Mouse (Mus musculus) CH12.LX (cell line): ENCODE data around the gene Slc26a3. TPM values are rescaled to one million over a fixed set of nuclear protein-coding genes. Genes with fewer than 3 reads are reported as not detected.

Experiments
- DNase-seq: peaks from one replicate; pipeline ENCODE4 v3.0.0-alpha.2; 2013; ENCODE audit errors: extremely low read depth
- H3K27ac ChIP-seq: 2 replicates; pipeline ENCODE4 v1.5.1; 2012; ENCODE audit warnings: low read depth, mild to moderate bottlenecking, control low read depth, moderate library complexity; ENCODE audit not compliant: insufficient read depth
- H3K27me3 ChIP-seq: replicated peaks from 2 replicates; pipeline ENCODE3; 2012; ENCODE audit warnings: inconsistent platforms
- H3K36me3 ChIP-seq, 2 experiments: replicated peaks in 1 of 2; 2 replicates each; pipeline versions ENCODE3 to v1.6.1; 2012; ENCODE audit warnings: inconsistent platforms in 1 of 2, low read length in 1 of 2, mild to moderate bottlenecking in 1 of 2, mixed read lengths in 1 of 2, moderate library complexity in 1 of 2; ENCODE audit not compliant: control insufficient read depth in 1 of 2, insufficient read depth in 1 of 2
- H3K4me1 ChIP-seq, 2 experiments: 2 replicates each; pipeline ENCODE4 v1.6.1; 2012; ENCODE audit warnings: inconsistent platforms in 1 of 2, moderate library complexity in 1 of 2; ENCODE audit not compliant: insufficient read depth in 2 of 2, control insufficient read depth in 1 of 2
- H3K4me2 ChIP-seq: 2 replicates; pipeline ENCODE4 v1.6.1; 2012; ENCODE audit warnings: low read depth, mild to moderate bottlenecking, control low read depth; ENCODE audit not compliant: poor library complexity, insufficient read depth, severe bottlenecking
- H3K4me3 ChIP-seq, 3 experiments: fragments of 150-350 bp in 1 of 3; sonication (generic) in 1 of 3; replicated peaks in 1 of 3; 2 replicates each; pipeline versions ENCODE3 to v1.5.1; 2011 to 2012; ENCODE audit warnings: low read depth in 2 of 3, low read length in 2 of 3, mild to moderate bottlenecking in 2 of 3, moderate library complexity in 2 of 3, control low read depth in 1 of 3, improper control_type of control experiment in 1 of 3, inconsistent platforms in 1 of 3, mixed read lengths in 1 of 3; ENCODE audit not compliant: poor library complexity in 1 of 3
- H3K79me2 ChIP-seq: replicated peaks from 2 replicates; pipeline ENCODE4 v1.6.1; 2012; ENCODE audit warnings: mild to moderate bottlenecking, moderate library complexity; ENCODE audit not compliant: control insufficient read depth, poor library complexity, insufficient read depth, severe bottlenecking; ENCODE audit errors: extremely low read depth
- H3K9ac ChIP-seq: 2 replicates; pipeline ENCODE4 v1.6.1; 2012; ENCODE audit warnings: low read depth, mild to moderate bottlenecking, control low read depth, moderate library complexity; ENCODE audit not compliant: insufficient read depth
- H3K9me3 ChIP-seq: replicated peaks from 2 replicates; pipeline ENCODE3; 2012; ENCODE audit warnings: low read length, inconsistent platforms, mixed read lengths
- CHD1 ChIP-seq: IDR thresholded peaks from 2 replicates; pipeline ENCODE4 v1.6.1; 2012; ENCODE audit warnings: low read depth, low read length, improper control_type of control experiment, inconsistent platforms
- CTCF ChIP-seq, 2 experiments: IDR thresholded peaks in 1 of 2; conservative IDR thresholded peaks in 1 of 2; 2 replicates each; pipeline ENCODE4 v1.5.1; 2011 to 2012; ENCODE audit warnings: low read depth in 2 of 2, low read length in 2 of 2, improper control_type of control experiment in 1 of 2, inconsistent platforms in 1 of 2, mild to moderate bottlenecking in 1 of 2, moderate library complexity in 1 of 2
- E2F4 ChIP-seq: IDR thresholded peaks from 2 replicates; pipeline ENCODE4 v1.6.1; 2011; ENCODE audit warnings: low read depth, low read length, improper control_type of control experiment; ENCODE audit not compliant: insufficient replicate concordance
- EP300 ChIP-seq: IDR thresholded peaks from 2 replicates; pipeline ENCODE4 v1.6.1; 2011; ENCODE audit warnings: low read length, improper control_type of control experiment
- ETS1 ChIP-seq: conservative IDR thresholded peaks from 2 replicates; pipeline ENCODE4 v1.6.1; 2012; ENCODE audit warnings: low read depth, mild to moderate bottlenecking, inconsistent platforms, low read length, improper control_type of control experiment, moderate library complexity
- HCFC1 ChIP-seq: IDR thresholded peaks from 2 replicates; pipeline ENCODE4 v1.6.1; 2012; ENCODE audit warnings: low read depth, mild to moderate bottlenecking, inconsistent platforms, low read length, improper control_type of control experiment
- IRF4 ChIP-seq: IDR thresholded peaks from 2 replicates; pipeline ENCODE4 v1.6.1; 2014; ENCODE audit warnings: low read depth, mild to moderate bottlenecking, inconsistent platforms, low read length, improper control_type of control experiment
- JUND ChIP-seq: conservative IDR thresholded peaks from 2 replicates; pipeline ENCODE4 v1.6.1; 2011; ENCODE audit warnings: low read depth, low read length, improper control_type of control experiment
- KAT2A ChIP-seq: IDR thresholded peaks from 2 replicates; pipeline ENCODE4 v1.6.1; 2012; ENCODE audit warnings: low read length, improper control_type of control experiment, inconsistent platforms; ENCODE audit not compliant: insufficient replicate concordance
- MAZ ChIP-seq: IDR thresholded peaks from 2 replicates; pipeline ENCODE4 v1.6.1; 2012; ENCODE audit warnings: low read depth, mild to moderate bottlenecking, inconsistent platforms, low read length, improper control_type of control experiment, moderate library complexity
- POLR2A ChIP-seq: IDR thresholded peaks from 2 replicates; pipeline ENCODE4 v1.6.1; 2011; ENCODE audit warnings: low read depth, mild to moderate bottlenecking, improper control_type of control experiment, low read length
- POLR2AphosphoS2 ChIP-seq: IDR thresholded peaks from 2 replicates; pipeline ENCODE4 v1.6.1; 2011; ENCODE audit warnings: low read depth, low read length, improper control_type of control experiment
- RAD21 ChIP-seq: IDR thresholded peaks from 2 replicates; pipeline ENCODE4 v1.6.1; 2011; ENCODE audit warnings: low read depth, mild to moderate bottlenecking, low read length, improper control_type of control experiment, moderate library complexity
- SIN3A ChIP-seq: IDR thresholded peaks from 2 replicates; pipeline ENCODE4 v1.6.1; 2012; ENCODE audit warnings: low read length, improper control_type of control experiment, inconsistent platforms
- TBP ChIP-seq: conservative IDR thresholded peaks from 2 replicates; pipeline ENCODE4 v1.6.1; 2011; ENCODE audit warnings: low read depth, low read length, improper control_type of control experiment
- UBTF ChIP-seq: IDR thresholded peaks from 2 replicates; pipeline ENCODE4 v1.6.1; 2012; ENCODE audit warnings: low read depth, mild to moderate bottlenecking, inconsistent platforms, low read length, improper control_type of control experiment, moderate library complexity
- ZMIZ1 ChIP-seq: IDR thresholded peaks from 2 replicates; pipeline ENCODE4 v1.6.1; 2012; ENCODE audit warnings: low read depth, mild to moderate bottlenecking, inconsistent platforms, low read length, improper control_type of control experiment
- ZNF384 ChIP-seq: IDR thresholded peaks from 2 replicates; pipeline ENCODE4 v1.6.1; 2012; ENCODE audit warnings: low read depth, low read length, improper control_type of control experiment, inconsistent platforms
- dilution Hi-C: fragments of 300-500 bp; cut with MboI; formaldehyde crosslinking; loops from 2 replicates; pipeline ENCODE4 v1.14.3; 2020; ENCODE audit warnings: low sequenced_read_pairs; ENCODE audit not compliant: extremely low pct_unique_long_range_greater_than_20kb, extremely low pct_ligation_motif_present
- in situ Hi-C: fragments of 300-500 bp; cut with MboI; formaldehyde crosslinking; loops from 3 replicates; pipeline ENCODE4 v1.14.3; 2019; ENCODE audit warnings: low sequenced_read_pairs, low pct_ligation_motif_present, low pct_unique_long_range_greater_than_20kb, mixed read lengths
- polyA plus RNA-seq: library from polyadenylated mRNA; unstranded; fragments of >175 nt; gene quantifications from 2 replicates; pipeline ENCODE4 v1.2.1, GENCODE M21; 2012; ENCODE audit warnings: low read depth; ENCODE audit not compliant: insufficient read length
- total RNA-seq, 2 experiments: library from RNA; depleted of rRNA; stranded (reverse); fragments of 300-350 nt in 1 of 2; fragments of >200 nt in 1 of 2; gene quantifications; 2 replicates each; pipeline ENCODE4 v1.2.3; 2012 to 2014

The Slc26a3 gene
- total and polyA plus RNA-seq, 3 experiments, result not detected

GRCm38 (mm10) chr12:31374603-31375282, 15.9 kb upstream of the Slc26a3 start (continued):
- TF ChIP-seq UBTF (no peak), POLR2A (no peak), RAD21 (peak; percentile 94), KAT2A (no peak), SIN3A (0 out of 2 replicates have a peak, but pooled peaks have one; percentile 41), POLR2AphosphoS2 (no peak), MAZ (0 out of 2 replicates have a peak, but pooled peaks have one; percentile 41), ETS1 (no peak), E2F4 (no peak), CHD1 (no peak), HCFC1 (no peak)

- Histone ChIP-seq H3K27me3 (no peaks in the 10 kb centered on the region), H3K4me2 (no peak overlapping the region), H3K36me3 (no peaks in the 10 kb centered on the region), H3K9me3 (no peaks in the 10 kb centered on the region), H3K9ac (no peak overlapping the region), H3K27ac (no peak overlapping the region), H3K4me3 (no peak overlapping the region), H3K79me2 (no peaks in the 10 kb centered on the region), H3K4me1 (peaks cover 3 to 10% of the 10 kb centered on the region in 2 experiments; a peak in 2 of 4 replicates)
- in situ Hi-C loops (no loop called here), dilution Hi-C loops (no loop called here)
- no peak for DNase-seq
- TF ChIP-seq IRF4 (no peak), ZMIZ1 (no peak), JUND (no peak), EP300 (no peak), ZNF384 (no peak), UBTF (no peak)
These were observed 15.4 kb upstream of the Slc26a3 start for GRCm38 (mm10) chr12:31375283-31375615.

- dilution Hi-C loops, result no loop called here
- H3K36me3 ChIP-seq, result no peaks in the 10 kb centered on the region
These were observed 14.2 kb upstream of the Slc26a3 start for GRCm38 (mm10) chr12:31376326-31376950.

More at GRCm38 (mm10) chr12:31376326-31376950, 14.2 kb upstream of the Slc26a3 start:
- Histone ChIP-seq H3K4me1 (peaks cover 3 to 10% of the 10 kb centered on the region in 2 experiments; a peak in 2 of 4 replicates), H3K9ac (no peak overlapping the region), H3K4me3 (no peak overlapping the region), H3K27me3 (no peaks in the 10 kb centered on the region), H3K27ac (no peak overlapping the region), H3K9me3 (no peaks in the 10 kb centered on the region), H3K79me2 (no peaks in the 10 kb centered on the region), H3K4me2 (no peak overlapping the region)
- in situ Hi-C loops, result no loop called here
- TF ChIP-seq TBP (no peak), CTCF (conservative IDR thresholded peaks at IDR 0.05 in 1 of 2, IDR thresholded peaks at IDR 0.05 in 1 of 2; ENCODE audit: low read depth in 2 of 2, low read length in 2 of 2) (peak in 1 of 2 experiments; percentile 18; a peak in 1 of 4 replicates)
- no peak for DNase-seq
